Mouse (Mus musculus) cortical plate, adult 2 months (tissue): Measurements from ENCODE around the gene Bhlhe41.

Experiments
- CTCF ChIP-seq: fragments of 200-500 bp; IDR thresholded peaks from 2 replicates; pipeline ENCODE4 v1.5.1; 2011; ENCODE audit warnings: mild to moderate bottlenecking, control low read depth, low read length; ENCODE audit not compliant: insufficient read depth; ENCODE audit errors: extremely low read depth
- POLR2A ChIP-seq: fragments of 200-500 bp; IDR thresholded peaks from 2 replicates; pipeline ENCODE4 v1.6.1; 2011; ENCODE audit warnings: mild to moderate bottlenecking, low read length, control low read depth; ENCODE audit not compliant: insufficient read depth; ENCODE audit errors: extremely low read depth

GRCm38 (mm10) chr6:145830617-145831016 lies 34.7 kb downstream of the Bhlhe41 start:
- TF ChIP-seq CTCF = no peak
- no peak for TF ChIP-seq POLR2A
